Mouse (Mus musculus): ENCODE results near the gene Pdcd2. TPM values are rescaled to one million over a fixed set of nuclear protein-coding genes. Genes with fewer than 3 reads are reported as not detected.
A peak's percentile ranks its signal among the peaks of the same experiment; 100 is the strongest.
"Not testable (repeated sequence)": the region's sequence is repeated elsewhere in the genome, so short reads cannot be mapped to it uniquely, and the experiment has no call there.

The Pdcd2 gene
- total and polyA plus RNA-seq, 3 experiments: 102 to 314 (median 179) TPM

- DNase-seq (ENCODE audit: low spot score) (no peak), ATAC-seq (ENCODE audit: extremely low read depth, insufficient number of reproducible peaks, low FRiP score, poor library complexity, severe bottlenecking) (no peak)
- Histone ChIP-seq H3K36me3 (replicated peaks) (no peaks in the 10 kb centered on the region), H3K4me1 (ENCODE audit: insufficient read depth, low read depth, low read length) (no peaks in the 10 kb centered on the region), H3K27me3 (ENCODE audit: insufficient read depth, low read length) (no peaks in the 10 kb centered on the region), H3K9me3 (replicated peaks) (no peaks in the 10 kb centered on the region), H3K4me3 (ENCODE audit: low read depth, low read length) (no peak overlapping the region)
- TF ChIP-seq GATA2 (IDR thresholded peaks at IDR 0.05; ENCODE audit: borderline replicate concordance, low read depth, low read length): no peak
- TF ChIP-seq GATA1 (IDR thresholded peaks at IDR 0.05; ENCODE audit: borderline replicate concordance, low read length): no peak
- no peak for TF ChIP-seq POLR2AphosphoS5 (IDR thresholded peaks at IDR 0.05; ENCODE audit: insufficient replicate concordance, low read depth, low read length)
- no peak for TF ChIP-seq TAL1 (conservative IDR thresholded peaks at IDR 0.05; ENCODE audit: low read depth, low read length)
- no peak for TF ChIP-seq CTCF (IDR thresholded peaks at IDR 0.05; ENCODE audit: low read depth, low read length)
Observed at GRCm38 (mm10) chr17:15549713-15550112, 22.6 kb upstream of the Pdcd2 start.

GRCm38 (mm10) chr17:15546440-15546839, 19.3 kb upstream of the Pdcd2 start:
- no peaks in the 10 kb centered on the region for H3K4me1 ChIP-seq (ENCODE audit: insufficient read depth, low read depth, low read length)
- H3K27me3 ChIP-seq (ENCODE audit: insufficient read depth, low read length): no peaks in the 10 kb centered on the region
- no peaks in the 10 kb centered on the region for H3K36me3 ChIP-seq (replicated peaks)
- DNase-seq (ENCODE audit: low spot score) (no peak), ATAC-seq (ENCODE audit: extremely low read depth, insufficient number of reproducible peaks, low FRiP score, poor library complexity, severe bottlenecking) (no peak)
- H3K9me3 ChIP-seq (replicated peaks): peaks cover 2% of the 10 kb centered on the region; the same call in 1 of the 2 replicates
- no peak overlapping the region for H3K4me3 ChIP-seq (ENCODE audit: low read depth, low read length)
- TF ChIP-seq TAL1 (conservative IDR thresholded peaks at IDR 0.05; ENCODE audit: low read depth, low read length) (no peak), POLR2AphosphoS5 (IDR thresholded peaks at IDR 0.05; ENCODE audit: insufficient replicate concordance, low read depth, low read length) (no peak), CTCF (IDR thresholded peaks at IDR 0.05; ENCODE audit: low read depth, low read length) (no peak), GATA1 (IDR thresholded peaks at IDR 0.05; ENCODE audit: borderline replicate concordance, low read length) (no peak), GATA2 (IDR thresholded peaks at IDR 0.05; ENCODE audit: borderline replicate concordance, low read depth, low read length) (no peak)

GRCm38 (mm10) chr17:15543868-15544267, 16.8 kb upstream of the Pdcd2 start:
- not testable (repeated sequence) for ATAC-seq (ENCODE audit: extremely low read depth, insufficient number of reproducible peaks, low FRiP score, poor library complexity, severe bottlenecking); H3K4me3 ChIP-seq (ENCODE audit: low read depth, low read length); H3K4me1 ChIP-seq (ENCODE audit: insufficient read depth, low read depth, low read length); H3K9me3 ChIP-seq (replicated peaks); H3K36me3 ChIP-seq (replicated peaks); H3K27me3 ChIP-seq (ENCODE audit: insufficient read depth, low read length); DNase-seq (ENCODE audit: low spot score)

- TF ChIP-seq CTCF (IDR thresholded peaks at IDR 0.05; ENCODE audit: low read depth, low read length) (no peak), POLR2AphosphoS5 (IDR thresholded peaks at IDR 0.05; ENCODE audit: insufficient replicate concordance, low read depth, low read length) (no peak), GATA2 (IDR thresholded peaks at IDR 0.05; ENCODE audit: borderline replicate concordance, low read depth, low read length) (no peak), TAL1 (conservative IDR thresholded peaks at IDR 0.05; ENCODE audit: low read depth, low read length) (no peak)
- peaks cover 2% of the 10 kb centered on the region; the same call in 1 of the 2 replicates for H3K9me3 ChIP-seq (replicated peaks)
- DNase-seq (ENCODE audit: low spot score): no peak
Observed at GRCm38 (mm10) chr17:15540309-15540708, 13.2 kb upstream of the Pdcd2 start.

GRCm38 (mm10) chr17:15536457-15536904, 9.4 kb upstream of the Pdcd2 start:
- TF ChIP-seq GATA1 (IDR thresholded peaks at IDR 0.05; ENCODE audit: borderline replicate concordance, low read length): no peak
- no peak for TF ChIP-seq GATA2 (IDR thresholded peaks at IDR 0.05; ENCODE audit: borderline replicate concordance, low read depth, low read length)
- TF ChIP-seq CTCF (IDR thresholded peaks at IDR 0.05; ENCODE audit: low read depth, low read length): no peak
- no peak for TF ChIP-seq TAL1 (conservative IDR thresholded peaks at IDR 0.05; ENCODE audit: low read depth, low read length)
- TF ChIP-seq POLR2AphosphoS5 (IDR thresholded peaks at IDR 0.05; ENCODE audit: insufficient replicate concordance, low read depth, low read length): no peak
- H3K4me3 ChIP-seq (ENCODE audit: low read depth, low read length): peak overlapping the region; percentile 58; the same call in 1 of the 2 replicates
- ATAC-seq (ENCODE audit: extremely low read depth, insufficient number of reproducible peaks, low FRiP score, poor library complexity, severe bottlenecking): no peak
- no peaks in the 10 kb centered on the region for H3K9me3 ChIP-seq (replicated peaks)
- peaks cover 30% of the 10 kb centered on the region for H3K27me3 ChIP-seq (ENCODE audit: insufficient read depth, low read length)
- H3K4me1 ChIP-seq (ENCODE audit: insufficient read depth, low read depth, low read length): peaks cover 7% of the 10 kb centered on the region; the same call in 1 of the 2 replicates
- DNase-seq (ENCODE audit: low spot score): no peak
- H3K36me3 ChIP-seq (replicated peaks): no peaks in the 10 kb centered on the region

More at GRCm38 (mm10) chr17:15540309-15540708, 13.2 kb upstream of the Pdcd2 start:
- Histone ChIP-seq H3K4me3 (ENCODE audit: low read depth, low read length) (no peak overlapping the region), H3K4me1 (ENCODE audit: insufficient read depth, low read depth, low read length) (peaks cover 7% of the 10 kb centered on the region; the same call in 1 of the 2 replicates), H3K36me3 (replicated peaks) (no peaks in the 10 kb centered on the region), H3K27me3 (ENCODE audit: insufficient read depth, low read length) (peaks cover 25% of the 10 kb centered on the region)
- no peak for ATAC-seq (ENCODE audit: extremely low read depth, insufficient number of reproducible peaks, low FRiP score, poor library complexity, severe bottlenecking)

- Histone ChIP-seq H3K4me1 (ENCODE audit: insufficient read depth, low read depth, low read length) (peaks cover 7% of the 10 kb centered on the region; the same call in 1 of the 2 replicates), H3K4me3 (ENCODE audit: low read depth, low read length) (no peak overlapping the region; the same call in 1 of the 2 replicates), H3K27me3 (ENCODE audit: insufficient read depth, low read length) (peaks cover 30% of the 10 kb centered on the region), H3K9me3 (replicated peaks) (no peaks in the 10 kb centered on the region), H3K36me3 (replicated peaks) (no peaks in the 10 kb centered on the region)
- TF ChIP-seq TAL1 (conservative IDR thresholded peaks at IDR 0.05; ENCODE audit: low read depth, low read length) (no peak), POLR2AphosphoS5 (IDR thresholded peaks at IDR 0.05; ENCODE audit: insufficient replicate concordance, low read depth, low read length) (no peak), CTCF (IDR thresholded peaks at IDR 0.05; ENCODE audit: low read depth, low read length) (no peak), GATA1 (IDR thresholded peaks at IDR 0.05; ENCODE audit: borderline replicate concordance, low read length) (no peak), GATA2 (IDR thresholded peaks at IDR 0.05; ENCODE audit: borderline replicate concordance, low read depth, low read length) (no peak)
- DNase-seq (ENCODE audit: low spot score): no peak
- ATAC-seq (ENCODE audit: extremely low read depth, insufficient number of reproducible peaks, low FRiP score, poor library complexity, severe bottlenecking): no peak
Observed at GRCm38 (mm10) chr17:15535943-15536342, 8.8 kb upstream of the Pdcd2 start.

Measured in G1E (cell line).